Mouse (Mus musculus) heart, postnatal 0 days (tissue): ENCODE measurements around the gene Tmem218.

ENCODE experiments used
- CTCF ChIP-seq: IDR thresholded peaks from 2 replicates; pipeline ENCODE4 v1.5.1; 2016; ENCODE audit warnings: antibody characterized with exemption, control low read depth, low read depth
- EP300 ChIP-seq: IDR thresholded peaks from 2 replicates; pipeline ENCODE4 v1.6.1; 2016; ENCODE audit warnings: antibody characterized with exemption, low read depth

- TF ChIP-seq CTCF (peak; percentile 99), EP300 (no peak)
These were observed 21.9 kb downstream of the Tmem218 start for GRCm38 (mm10) chr9:37229880-37230325.
